Mouse (Mus musculus) erythroblast, embryonic 14.5 days (primary cell): Measurements from ENCODE around the gene Gnao1.

ENCODE experiments used
- GATA1 ChIP-seq: IDR thresholded peaks from 2 replicates; pipeline ENCODE4 v1.6.1; 2012; ENCODE audit warnings: low read length, inconsistent platforms, mixed read lengths
- TAL1 ChIP-seq: IDR thresholded peaks from 3 replicates; pipeline ENCODE4 v1.6.1; 2012; ENCODE audit warnings: low read length, inconsistent platforms, mixed read lengths

DNA sequence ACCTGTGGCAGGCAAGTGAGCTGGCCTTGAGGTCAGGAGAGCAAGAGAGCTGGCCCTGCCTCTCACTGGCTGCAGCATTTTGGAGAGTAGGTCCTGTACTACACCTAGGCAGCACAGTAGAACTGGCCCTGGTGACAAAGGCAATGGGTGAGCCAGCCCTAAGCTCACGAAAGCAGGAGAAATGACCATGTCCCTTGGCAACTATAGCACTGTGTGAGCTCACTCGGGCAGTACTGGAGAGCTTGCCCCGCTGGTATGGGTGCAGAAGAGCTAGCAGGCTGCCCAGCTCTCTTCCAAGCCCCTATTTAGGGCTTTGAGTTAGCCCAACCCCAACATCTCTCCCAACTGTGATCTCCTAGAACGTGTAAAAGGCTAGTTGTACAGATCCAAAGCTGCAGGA, 68.6 kb downstream of the Gnao1 start:
- no peak for TF ChIP-seq GATA1
- no peak for TF ChIP-seq TAL1
